Mouse (Mus musculus) heart, adult 2 months (tissue): ENCODE data around the gene Dhrs11. TPM values are rescaled to one million over a fixed set of nuclear protein-coding genes. Genes with fewer than 3 reads are reported as not detected.

Experiments
- DNase-seq, 2 experiments: peaks; one replicate each; pipeline ENCODE4 v3.0.0; 2021
- H3K27ac ChIP-seq: fragments of 200-600 bp; 2 replicates; pipeline ENCODE4 v1.8.1; 2022
- H3K27me3 ChIP-seq: fragments of 200-500 bp; 2 replicates; pipeline ENCODE4 v1.6.1; 2012; ENCODE audit warnings: mild to moderate bottlenecking, low read length, inconsistent platforms, mixed read lengths; ENCODE audit not compliant: control insufficient read depth, insufficient read depth
- H3K36me3 ChIP-seq: fragments of 200-500 bp; 2 replicates; pipeline ENCODE4 v1.6.1; 2012; ENCODE audit warnings: low read length, inconsistent platforms; ENCODE audit not compliant: control insufficient read depth, insufficient read depth
- H3K4me1 ChIP-seq: fragments of 200-500 bp; 2 replicates; pipeline ENCODE4 v1.6.1; 2011; ENCODE audit warnings: low read length; ENCODE audit not compliant: control insufficient read depth, insufficient read depth
- H3K4me3 ChIP-seq: fragments of 200-600 bp; 2 replicates; pipeline ENCODE4 v1.8.1; 2022
- H3K79me2 ChIP-seq: fragments of 200-500 bp; replicated peaks from 2 replicates; pipeline ENCODE4 v1.6.1; 2012; ENCODE audit warnings: mild to moderate bottlenecking, inconsistent platforms, low read length, moderate library complexity, mixed read lengths; ENCODE audit not compliant: control insufficient read depth, insufficient read depth
- H3K9ac ChIP-seq: fragments of 200-500 bp; 2 replicates; pipeline ENCODE4 v1.6.1; 2012; ENCODE audit warnings: low read depth, mild to moderate bottlenecking, control low read depth, inconsistent platforms, low read length, mixed read lengths
- CTCF ChIP-seq: fragments of 200-600 bp; IDR thresholded peaks from 2 replicates; pipeline ENCODE4 v1.8.1; 2022; ENCODE audit warnings: antibody characterized with exemption, mild to moderate bottlenecking, moderate library complexity
- EP300 ChIP-seq: fragments of 200-500 bp; IDR thresholded peaks from 2 replicates; pipeline ENCODE4 v1.6.1; 2011; ENCODE audit warnings: low read depth, low read length, control low read depth; ENCODE audit not compliant: insufficient read depth
- POLR2A ChIP-seq: fragments of 200-500 bp; IDR thresholded peaks from 2 replicates; pipeline ENCODE4 v1.6.1; 2011; ENCODE audit warnings: mild to moderate bottlenecking, low read depth, low read length, control low read depth; ENCODE audit not compliant: insufficient read depth
- WGBS: fragments of 180-500 bp; shearing (Covaris S2); methylation state at CpG from one replicate; pipeline ENCODE4 v1.1.7; 2018; 5-methylcytosine and 5-hydroxymethylcytosine counted together
- intact Hi-C: fragments of 180-260 bp; cut with DNase I; formaldehyde crosslinking; loops from one replicate; pipeline ENCODE4 v1.15.1; 2025
- polyA plus RNA-seq: library from polyadenylated mRNA; depleted of rRNA; stranded (reverse); fragments of >200 nt; gene quantifications from 2 replicates; pipeline ENCODE4 v1.2.3, GENCODE M21; 2012
- total RNA-seq, 2 experiments: library from RNA; stranded (reverse); gene quantifications; 2 replicates each; pipeline ENCODE4 v1.2.3; 2021

Dhrs11 gene
- total and polyA plus RNA-seq, 3 experiments = 87.7 to 186 (median 108) TPM

DNA sequence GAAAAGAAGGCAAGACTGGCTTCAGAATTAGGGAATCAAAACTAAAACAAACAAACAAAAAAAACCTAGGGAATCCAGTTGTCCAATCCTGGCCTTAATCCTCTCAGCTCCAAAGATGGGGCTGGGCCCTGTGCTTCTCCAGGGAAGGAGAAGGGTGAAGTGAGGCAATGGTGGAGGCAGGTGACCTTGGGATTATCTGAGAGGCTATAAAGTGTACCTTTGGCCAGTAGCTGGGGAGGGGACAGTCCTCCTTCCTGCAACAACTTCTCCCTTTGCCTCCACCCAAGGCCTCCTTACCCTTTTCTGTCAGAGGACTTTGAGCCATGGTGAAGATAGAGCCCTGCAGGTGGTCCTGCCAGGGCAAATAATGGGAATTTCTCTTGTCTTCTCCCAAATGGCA is 1.3 kb downstream of the Dhrs11 start:
- intact Hi-C loops = no loop called here
- H3K27ac ChIP-seq = peak overlapping the region; percentile 98
- H3K9ac ChIP-seq = peak overlapping the region; percentile 59; the same call in 1 of the 2 replicates
- no peaks in the 10 kb centered on the region for H3K27me3 ChIP-seq
- TF ChIP-seq EP300 (no peak), POLR2A (no peak; the same call in 1 of the 2 replicates), CTCF (no peak)
- peak overlapping the region; percentile 99 for H3K4me3 ChIP-seq
- DNase-seq = peak; percentile 17 to 34
- peaks cover 14% of the 10 kb centered on the region for H3K36me3 ChIP-seq
- H3K79me2 ChIP-seq = peaks cover 1% of the 10 kb centered on the region; the same call in 1 of the 2 replicates
- H3K4me1 ChIP-seq = peaks cover 9% of the 10 kb centered on the region

DNA sequence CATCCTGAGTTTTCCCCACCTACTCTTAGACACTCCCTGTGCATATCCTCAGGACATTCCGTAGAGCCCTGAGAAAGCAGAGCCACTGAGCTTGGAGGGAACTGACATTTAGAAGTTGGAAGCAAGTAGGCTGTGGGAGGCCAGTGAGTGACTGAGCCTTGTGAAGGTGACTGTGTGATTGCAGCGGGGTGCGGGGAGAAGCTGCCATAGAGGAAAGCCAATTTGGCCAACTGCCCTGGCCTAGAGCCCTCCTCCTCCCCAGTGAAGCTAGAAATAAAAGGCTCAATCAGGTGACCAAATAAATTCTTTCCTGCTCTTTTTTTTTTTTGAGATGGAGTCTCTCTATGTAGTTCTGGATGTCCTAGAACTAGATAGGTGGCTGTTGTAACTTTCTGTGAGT is 2.6 kb downstream of the Dhrs11 start:
- H3K4me3 ChIP-seq = peak overlapping the region; percentile 18

DNA sequence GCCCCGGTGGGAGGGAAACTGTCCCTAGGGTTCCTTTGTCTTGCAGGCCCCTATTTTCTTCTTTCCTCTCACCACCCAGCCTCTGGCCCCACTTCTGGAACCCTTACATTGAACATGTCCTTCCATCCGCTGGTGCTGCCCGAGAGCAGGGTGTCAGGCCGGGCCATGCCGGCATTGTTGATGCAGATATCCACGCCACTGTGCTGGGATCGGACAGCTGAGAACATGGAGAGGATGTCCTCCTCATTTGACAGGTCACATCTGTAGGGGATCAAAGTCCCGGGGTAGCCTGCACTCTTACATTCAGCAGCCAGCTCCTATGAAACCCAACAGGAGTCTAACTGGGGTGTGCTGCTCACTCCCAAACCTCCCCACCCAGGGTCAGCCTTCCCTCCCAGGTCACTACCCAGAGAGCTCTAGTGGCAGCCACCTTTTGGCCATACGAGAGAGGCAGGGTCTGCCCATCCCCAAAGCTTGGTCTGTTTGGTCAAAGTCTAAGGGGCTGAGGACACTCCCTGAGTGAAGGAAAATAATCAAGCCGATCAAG is 3.5 kb downstream of the Dhrs11 start:
- Histone ChIP-seq H3K27ac (peak overlapping the region; percentile 89), H3K4me1 (peaks cover 9% of the 10 kb centered on the region)

More for the DNA sequence above, 2.6 kb downstream of the Dhrs11 start:
- 11% methylated on average over 3 of the region's 3 CpGs for WGBS
- peaks cover 9% of the 10 kb centered on the region for H3K4me1 ChIP-seq
- TF ChIP-seq CTCF (no peak), EP300 (peak; percentile 77; the same call in 1 of the 2 replicates), POLR2A (peak; percentile 67; the same call in 1 of the 2 replicates)
- peak overlapping the region; percentile 59 for H3K9ac ChIP-seq
- DNase-seq = peak; percentile 78 to 85
- intact Hi-C loops = no loop called here
- peaks cover 1% of the 10 kb centered on the region; the same call in 1 of the 2 replicates for H3K79me2 ChIP-seq
- H3K36me3 ChIP-seq = peaks cover 12% of the 10 kb centered on the region
- H3K27me3 ChIP-seq = no peaks in the 10 kb centered on the region
- peak overlapping the region; percentile 98 for H3K27ac ChIP-seq

DNA sequence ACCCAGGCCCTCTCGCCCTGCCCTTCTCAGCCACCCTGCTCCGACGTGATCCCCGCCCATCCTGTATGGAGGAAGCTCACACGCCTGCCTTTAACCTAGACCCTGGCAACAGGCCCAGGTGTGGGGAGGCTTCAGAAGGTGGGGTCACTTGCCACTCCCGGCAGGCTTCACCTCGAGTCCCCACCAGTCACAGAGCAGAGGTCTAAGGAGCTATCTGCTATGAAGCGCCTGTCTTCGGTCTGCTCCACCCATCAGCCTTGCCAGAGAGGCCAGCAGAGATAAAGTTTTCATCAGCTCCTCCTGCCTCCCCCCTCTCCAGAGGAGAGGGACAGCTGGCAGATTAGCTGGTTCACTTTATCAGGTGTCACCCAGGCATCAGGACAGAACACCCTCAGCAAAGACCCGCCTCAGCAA is 5.3 kb downstream of the Dhrs11 start:
- Histone ChIP-seq H3K27me3 (no peaks in the 10 kb centered on the region), H3K9ac (no peak overlapping the region), H3K27ac (peak overlapping the region; percentile 89), H3K4me3 (no peak overlapping the region), H3K79me2 (0 out of 2 replicates have a peak, but pooled peaks cover 1% of the 10 kb centered on the region), H3K4me1 (peaks cover 8% of the 10 kb centered on the region), H3K36me3 (peaks cover 12% of the 10 kb centered on the region)
- peak; percentile 68 to 76 for DNase-seq
- intact Hi-C loops = no loop called here
- WGBS = 17% methylated on average over 10 of the region's 10 CpGs
- TF ChIP-seq POLR2A = peak; percentile 29; the same call in 1 of the 2 replicates
- TF ChIP-seq CTCF = no peak
- TF ChIP-seq EP300 = 0 out of 2 replicates have a peak, but pooled peaks have one; percentile 72

More for the DNA sequence above, 3.5 kb downstream of the Dhrs11 start:
- peak; percentile 17 to 25 for DNase-seq
- Histone ChIP-seq H3K27me3 (no peaks in the 10 kb centered on the region), H3K9ac (peak overlapping the region; percentile 59), H3K79me2 (0 out of 2 replicates have a peak, but pooled peaks cover 1% of the 10 kb centered on the region), H3K4me3 (peak overlapping the region; percentile 18; the same call in 1 of the 2 replicates), H3K36me3 (peaks cover 12% of the 10 kb centered on the region)
- intact Hi-C loops = no loop called here
- no peak for TF ChIP-seq POLR2A
- no peak for TF ChIP-seq EP300
- no peak for TF ChIP-seq CTCF
- 64% methylated on average over 10 of the region's 10 CpGs for WGBS

DNA sequence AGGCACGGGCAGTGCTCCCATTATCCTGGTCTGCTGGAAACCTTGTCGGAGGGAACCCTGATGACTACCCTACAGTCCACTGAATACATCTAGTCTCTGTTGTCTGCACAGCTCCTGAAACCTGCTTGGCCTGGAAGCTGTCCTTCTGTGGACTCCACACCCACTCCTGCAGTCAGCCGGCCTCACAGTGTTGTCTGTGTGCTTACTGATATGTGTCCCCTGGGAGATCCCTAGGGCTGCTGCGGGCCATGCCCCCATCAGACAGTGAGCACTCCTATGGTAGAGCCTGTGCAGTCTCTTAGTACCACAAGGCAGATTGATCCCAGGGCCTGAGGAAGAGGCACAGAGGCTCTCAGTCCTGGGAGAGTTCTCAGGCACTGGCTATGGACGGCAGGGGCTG is 6.3 kb downstream of the Dhrs11 start:
- peaks cover 12% of the 10 kb centered on the region for H3K36me3 ChIP-seq
- no peak overlapping the region for H3K9ac ChIP-seq
- 57% methylated on average over 5 of the region's 5 CpGs for WGBS
- peak overlapping the region; percentile 33; the same call in 1 of the 2 replicates for H3K27ac ChIP-seq
- no peaks in the 10 kb centered on the region for H3K27me3 ChIP-seq
- 0 out of 2 replicates have a peak, but pooled peaks have one; percentile 11 for TF ChIP-seq POLR2A
- TF ChIP-seq CTCF = no peak
- no peak for TF ChIP-seq EP300
- 0 out of 2 replicates have a peak, but pooled peaks cover 1% of the 10 kb centered on the region for H3K79me2 ChIP-seq
- intact Hi-C loops = no loop called here
- peaks cover 8% of the 10 kb centered on the region for H3K4me1 ChIP-seq
- DNase-seq = no peak
- H3K4me3 ChIP-seq = no peak overlapping the region

DNA sequence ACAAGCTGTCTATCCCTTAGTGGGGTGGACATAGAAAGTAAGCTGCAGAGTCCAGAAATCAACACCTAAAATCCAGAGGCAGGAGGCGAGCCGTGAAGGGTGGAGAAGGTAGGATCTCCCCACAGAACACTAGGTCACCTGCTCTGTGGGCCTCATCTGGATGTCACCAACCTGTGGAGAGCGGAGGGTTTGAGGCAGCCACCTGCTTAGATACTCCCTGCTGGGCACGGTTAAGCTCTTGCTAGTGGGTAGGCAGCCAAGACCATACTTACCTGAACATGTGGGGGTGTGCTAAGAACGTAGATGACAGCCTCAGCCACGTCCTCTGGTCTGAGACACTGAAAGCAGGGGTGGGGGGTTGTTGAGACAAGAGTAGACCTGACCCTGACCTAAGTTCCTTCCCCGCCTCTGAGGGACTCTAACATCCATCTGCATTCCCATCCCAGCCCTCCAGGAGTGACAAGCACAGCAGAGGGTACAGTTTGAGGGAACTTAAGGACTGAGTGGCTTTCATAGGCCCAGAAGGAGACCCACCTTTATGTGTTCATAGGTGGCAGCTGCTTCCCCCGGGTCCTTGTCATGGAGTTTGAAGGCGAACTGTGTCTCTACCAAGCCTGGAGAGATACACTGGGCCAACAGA is 7.5 kb downstream of the Dhrs11 start:
- no peaks in the 10 kb centered on the region for H3K27me3 ChIP-seq
- H3K4me3 ChIP-seq = no peak overlapping the region
- WGBS = 90% methylated on average over 9 of the region's 9 CpGs
- DNase-seq = no peak
- H3K79me2 ChIP-seq = 0 out of 2 replicates have a peak, but pooled peaks cover 1% of the 10 kb centered on the region
- no peak overlapping the region for H3K27ac ChIP-seq
- TF ChIP-seq POLR2A = no peak
- TF ChIP-seq CTCF = no peak
- TF ChIP-seq EP300 = no peak
- peaks cover 12% of the 10 kb centered on the region for H3K36me3 ChIP-seq
- peaks cover 6% of the 10 kb centered on the region for H3K4me1 ChIP-seq
- H3K9ac ChIP-seq = no peak overlapping the region
- intact Hi-C loops = no loop called here
